Mouse (Mus musculus): ENCODE measurements at regions not wholly inside any gene's neighbourhood (a gene's known extent, or its start where the extent isn't known, plus 50 kb on each side); places are given as distances from the start of the nearest gene placed in this dataset.

DNA sequence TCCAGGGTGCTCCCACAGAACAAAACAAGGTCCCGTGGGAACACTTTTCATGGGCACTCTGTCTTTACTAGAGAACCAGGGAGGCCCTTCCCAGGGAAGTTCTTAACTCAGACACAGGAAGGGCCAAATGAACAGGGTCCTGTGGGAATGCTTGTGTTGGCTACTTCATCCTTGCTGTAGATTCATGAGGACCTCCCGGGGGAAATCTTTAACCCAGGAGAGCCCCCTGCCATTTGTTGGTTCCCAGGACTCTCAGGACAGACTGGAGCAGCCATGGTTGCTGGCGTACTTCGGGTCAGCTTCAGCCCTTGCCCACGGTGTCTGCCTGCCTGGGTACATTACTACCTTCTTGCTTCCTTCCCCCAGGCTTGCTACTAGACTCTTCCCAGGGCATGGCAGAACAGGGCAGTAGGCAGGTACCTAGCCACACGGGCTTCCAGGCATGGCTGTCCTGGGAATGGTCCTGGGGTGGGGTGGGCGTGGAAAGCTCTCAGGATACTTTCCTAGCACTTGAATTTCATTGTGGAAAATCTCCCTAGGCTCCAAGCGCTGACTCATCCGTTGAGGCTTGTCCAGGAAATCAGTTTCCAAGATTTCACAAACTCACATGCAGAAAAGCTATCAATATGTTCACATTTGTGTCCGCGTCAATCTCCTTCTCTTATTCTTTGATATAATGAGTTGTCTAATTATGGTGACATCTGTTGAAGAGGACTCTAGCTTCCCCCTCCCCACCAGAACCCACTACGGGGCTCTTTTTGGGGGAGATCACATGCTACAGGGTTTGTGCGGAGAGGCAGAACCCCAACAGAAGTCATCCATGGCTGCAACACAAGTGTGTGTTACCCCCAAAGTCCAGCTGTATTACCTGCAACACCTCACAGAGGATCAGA is 148.6 kb downstream of the Sec61b start:
- H3K27me3 ChIP-seq (ENCODE audit: control insufficient read depth, insufficient read depth, insufficient read length): no peaks in the 10 kb centered on the region
- no peak overlapping the region for H3ac ChIP-seq (ENCODE audit: control insufficient read depth, insufficient read length, low read depth)
- no peaks in the 10 kb centered on the region for H3K79me3 ChIP-seq (ENCODE audit: low read depth)
- no peaks in the 10 kb centered on the region for H3K36me3 ChIP-seq (ENCODE audit: control insufficient read depth, insufficient read depth)
- TF ChIP-seq USF1 (IDR thresholded peaks at IDR 0.05; ENCODE audit: low read depth): no peak
- no peak for TF ChIP-seq MAX (IDR thresholded peaks at IDR 0.05)
- TF ChIP-seq MYOD1 (IDR thresholded peaks at IDR 0.05; ENCODE audit: control insufficient read depth, insufficient read length, low read depth): no peak
- no peak for TF ChIP-seq FOSL1 (IDR thresholded peaks at IDR 0.05; ENCODE audit: insufficient read depth, low read length, poor library complexity, severe bottlenecking)
- no peak for TF ChIP-seq CEBPB (IDR thresholded peaks at IDR 0.05; ENCODE audit: low read depth)
- no peak for TF ChIP-seq MYOG (IDR thresholded peaks at IDR 0.05; ENCODE audit: control insufficient read depth, extremely low read depth, insufficient read length)
- no peak for TF ChIP-seq CTCF (IDR thresholded peaks at IDR 0.05; ENCODE audit: control insufficient read depth, insufficient read depth, insufficient read length)
- no peak overlapping the region for H3K4me3 ChIP-seq (ENCODE audit: insufficient read depth, poor library complexity, severe bottlenecking)
- no peaks in the 10 kb centered on the region for H3K79me2 ChIP-seq (ENCODE audit: control insufficient read depth, insufficient read depth)

- no peak overlapping the region for H3ac ChIP-seq (ENCODE audit: control insufficient read depth, insufficient read length, low read depth)
- no peaks in the 10 kb centered on the region for H3K27me3 ChIP-seq (ENCODE audit: control insufficient read depth, insufficient read depth, insufficient read length)
- H3K4me3 ChIP-seq (ENCODE audit: insufficient read depth, poor library complexity, severe bottlenecking): no peak overlapping the region
- no peaks in the 10 kb centered on the region for H3K79me3 ChIP-seq (ENCODE audit: low read depth)
- no peak for TF ChIP-seq CEBPB (IDR thresholded peaks at IDR 0.05; ENCODE audit: low read depth)
- no peak for TF ChIP-seq MYOD1 (IDR thresholded peaks at IDR 0.05; ENCODE audit: control insufficient read depth, insufficient read length, low read depth)
- TF ChIP-seq MAX (IDR thresholded peaks at IDR 0.05): no peak
- no peak for TF ChIP-seq MYOG (IDR thresholded peaks at IDR 0.05; ENCODE audit: control insufficient read depth, extremely low read depth, insufficient read length)
- TF ChIP-seq USF1 (IDR thresholded peaks at IDR 0.05; ENCODE audit: low read depth): no peak
- no peak for TF ChIP-seq CTCF (IDR thresholded peaks at IDR 0.05; ENCODE audit: control insufficient read depth, insufficient read depth, insufficient read length)
- TF ChIP-seq FOSL1 (IDR thresholded peaks at IDR 0.05; ENCODE audit: insufficient read depth, low read length, poor library complexity, severe bottlenecking): no peak
- no peaks in the 10 kb centered on the region for H3K79me2 ChIP-seq (ENCODE audit: control insufficient read depth, insufficient read depth)
- H3K36me3 ChIP-seq (ENCODE audit: control insufficient read depth, insufficient read depth): no peaks in the 10 kb centered on the region
Measured at GRCm38 (mm10) chr4:47630006-47630405, 155.5 kb downstream of the Sec61b start.

GRCm38 (mm10) chr4:47630427-47630826 is 156.0 kb downstream of the Sec61b start:
- H3K79me2 ChIP-seq (ENCODE audit: control insufficient read depth, insufficient read depth): no peaks in the 10 kb centered on the region
- no peaks in the 10 kb centered on the region for H3K36me3 ChIP-seq (ENCODE audit: control insufficient read depth, insufficient read depth)
- H3K27me3 ChIP-seq (ENCODE audit: control insufficient read depth, insufficient read depth, insufficient read length): no peaks in the 10 kb centered on the region
- H3K4me3 ChIP-seq (ENCODE audit: insufficient read depth, poor library complexity, severe bottlenecking): no peak overlapping the region
- no peaks in the 10 kb centered on the region for H3K79me3 ChIP-seq (ENCODE audit: low read depth)
- TF ChIP-seq FOSL1 (IDR thresholded peaks at IDR 0.05; ENCODE audit: insufficient read depth, low read length, poor library complexity, severe bottlenecking) (no peak), MYOG (IDR thresholded peaks at IDR 0.05; ENCODE audit: control insufficient read depth, extremely low read depth, insufficient read length) (no peak), MYOD1 (IDR thresholded peaks at IDR 0.05; ENCODE audit: control insufficient read depth, insufficient read length, low read depth) (no peak), MAX (IDR thresholded peaks at IDR 0.05) (no peak), CTCF (IDR thresholded peaks at IDR 0.05; ENCODE audit: control insufficient read depth, insufficient read depth, insufficient read length) (no peak), CEBPB (IDR thresholded peaks at IDR 0.05; ENCODE audit: low read depth) (no peak), USF1 (IDR thresholded peaks at IDR 0.05; ENCODE audit: low read depth) (no peak)
- no peak overlapping the region for H3ac ChIP-seq (ENCODE audit: control insufficient read depth, insufficient read length, low read depth)

GRCm38 (mm10) chr4:47638876-47639494 is 164.5 kb downstream of the Sec61b start:
- no peak overlapping the region for H3ac ChIP-seq (ENCODE audit: control insufficient read depth, insufficient read length, low read depth)
- H3K36me3 ChIP-seq (ENCODE audit: control insufficient read depth, insufficient read depth): no peaks in the 10 kb centered on the region
- no peak for TF ChIP-seq USF1 (IDR thresholded peaks at IDR 0.05; ENCODE audit: low read depth)
- TF ChIP-seq FOSL1 (IDR thresholded peaks at IDR 0.05; ENCODE audit: insufficient read depth, low read length, poor library complexity, severe bottlenecking): no peak
- TF ChIP-seq CTCF (IDR thresholded peaks at IDR 0.05; ENCODE audit: control insufficient read depth, insufficient read depth, insufficient read length): no peak

GRCm38 (mm10) chr4:47645093-47645492 is 170.6 kb downstream of the Sec61b start:
- no peaks in the 10 kb centered on the region for H3K36me3 ChIP-seq (ENCODE audit: control insufficient read depth, insufficient read depth)
- no peak overlapping the region for H3ac ChIP-seq (ENCODE audit: control insufficient read depth, insufficient read length, low read depth)
- no peaks in the 10 kb centered on the region for H3K27me3 ChIP-seq (ENCODE audit: control insufficient read depth, insufficient read depth, insufficient read length)
- no peaks in the 10 kb centered on the region for H3K79me3 ChIP-seq (ENCODE audit: low read depth)
- no peak overlapping the region for H3K4me3 ChIP-seq (ENCODE audit: insufficient read depth, poor library complexity, severe bottlenecking)
- no peaks in the 10 kb centered on the region for H3K79me2 ChIP-seq (ENCODE audit: control insufficient read depth, insufficient read depth)
- TF ChIP-seq MYOG (IDR thresholded peaks at IDR 0.05; ENCODE audit: control insufficient read depth, extremely low read depth, insufficient read length) (no peak), MYOD1 (IDR thresholded peaks at IDR 0.05; ENCODE audit: control insufficient read depth, insufficient read length, low read depth) (no peak), MAX (IDR thresholded peaks at IDR 0.05) (no peak), CTCF (IDR thresholded peaks at IDR 0.05; ENCODE audit: control insufficient read depth, insufficient read depth, insufficient read length) (no peak), CEBPB (IDR thresholded peaks at IDR 0.05; ENCODE audit: low read depth) (no peak), FOSL1 (IDR thresholded peaks at IDR 0.05; ENCODE audit: insufficient read depth, low read length, poor library complexity, severe bottlenecking) (no peak), USF1 (IDR thresholded peaks at IDR 0.05; ENCODE audit: low read depth) (no peak)

More at GRCm38 (mm10) chr4:47638876-47639494, 164.5 kb downstream of the Sec61b start:
- H3K79me2 ChIP-seq (ENCODE audit: control insufficient read depth, insufficient read depth): no peaks in the 10 kb centered on the region
- H3K27me3 ChIP-seq (ENCODE audit: control insufficient read depth, insufficient read depth, insufficient read length): no peaks in the 10 kb centered on the region
- H3K79me3 ChIP-seq (ENCODE audit: low read depth): no peaks in the 10 kb centered on the region
- H3K4me3 ChIP-seq (ENCODE audit: insufficient read depth, poor library complexity, severe bottlenecking): no peak overlapping the region
